Mouse (Mus musculus) megakaryocyte-erythroid progenitor cell, adult 5-6 weeks (primary cell): ENCODE results near the gene Cldn12. TPM values are rescaled to one million over a fixed set of nuclear protein-coding genes. Genes with fewer than 3 reads are reported as not detected.

Experiments
- ATAC-seq: replicated peaks from 2 replicates; pipeline ENCODE4 v1.8.0; 2016; ENCODE audit warnings: mild to moderate bottlenecking, inconsistent platforms; ENCODE audit not compliant: severe bottlenecking, poor library complexity, low FRiP score, low TSS enrichment
- total RNA-seq, 2 experiments: library from RNA; stranded (forward) in 1 of 2; stranded (reverse) in 1 of 2; fragments of 200-1000, 215-1000 nt in 1 of 2; fragments of >200 nt in 1 of 2; fragmentation: Nextera tagmentation in 1 of 2; gene quantifications; 2 replicates each; pipeline ENCODE4 v1.2.3; 2014 to 2017

The Cldn12 gene
- total RNA-seq, 2 experiments from 2014 or later = 1.6 to 2.0 TPM

DNA sequence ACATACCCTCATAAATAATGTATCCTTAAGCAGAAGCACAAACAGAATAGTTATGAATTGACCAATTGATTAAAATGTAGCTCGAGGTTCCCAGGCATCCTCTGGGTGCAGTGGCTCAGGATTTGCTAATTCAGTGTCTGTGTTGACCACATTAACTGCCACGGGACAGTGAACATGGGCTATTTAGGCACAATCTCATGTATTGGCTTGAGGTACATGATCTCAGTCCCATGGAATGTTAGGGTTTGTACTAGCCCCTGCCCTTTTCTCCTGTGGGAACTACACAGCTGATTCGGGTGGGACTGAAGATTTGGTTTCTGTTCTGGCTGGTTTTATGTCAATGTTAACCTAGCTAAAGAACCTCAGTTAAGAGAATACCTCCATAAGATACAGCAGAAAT lies 18.4 kb downstream of the Cldn12 start:
- ATAC-seq = no peak

DNA sequence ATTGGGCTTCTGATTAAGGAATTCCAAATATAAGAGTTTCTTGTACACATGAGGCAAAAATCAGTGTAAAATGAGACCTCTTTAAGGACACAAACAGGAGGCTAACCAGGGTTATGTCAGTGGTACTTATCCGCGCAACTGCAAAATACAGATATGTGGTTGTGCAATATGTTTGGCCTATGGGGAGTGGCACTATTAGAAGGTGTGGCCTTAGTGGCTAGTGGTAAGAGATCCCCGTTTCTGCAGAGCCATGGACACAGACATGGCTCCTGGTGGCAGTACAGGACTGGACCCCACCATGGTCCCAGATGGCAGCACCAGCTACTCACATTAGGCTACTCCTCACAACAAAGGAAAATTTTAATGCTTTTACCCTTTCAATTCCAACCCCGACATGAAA lies 19.7 kb downstream of the Cldn12 start:
- no peak for ATAC-seq

DNA sequence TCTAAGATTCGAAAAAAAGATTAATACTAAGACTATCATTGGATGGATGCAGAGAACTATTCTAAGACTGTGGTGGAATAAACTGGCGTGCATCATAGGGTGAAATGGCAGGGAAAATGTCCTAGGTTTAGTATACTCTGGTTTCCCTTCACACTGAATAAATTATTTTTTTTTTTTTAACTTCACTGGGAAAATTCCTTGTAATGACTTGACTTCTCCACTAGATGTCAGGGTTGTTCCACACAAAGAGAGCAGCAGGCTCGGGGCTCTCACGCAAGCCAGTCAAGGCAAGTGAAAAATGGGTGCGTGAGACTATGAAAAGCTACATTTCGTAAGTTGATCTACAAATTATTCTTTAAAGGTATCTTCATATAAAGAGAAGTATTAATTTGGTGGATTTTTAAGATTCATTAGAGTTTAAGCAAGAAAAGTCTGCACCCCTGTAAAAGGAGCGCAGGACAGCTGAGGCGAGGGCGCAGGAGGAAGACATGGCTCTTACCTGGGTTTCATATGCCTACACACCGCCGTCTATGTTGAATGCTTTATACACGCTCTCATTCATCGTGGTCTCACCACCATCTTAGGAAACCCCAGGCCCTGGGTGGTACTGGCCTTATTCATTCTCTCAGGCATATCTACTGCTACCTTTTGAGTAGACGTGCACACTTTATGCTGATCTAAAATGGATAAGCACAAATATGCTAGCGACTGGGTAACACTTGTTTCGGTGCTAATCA lies 20.3 kb downstream of the Cldn12 start:
- ATAC-seq = peak; percentile 68

DNA sequence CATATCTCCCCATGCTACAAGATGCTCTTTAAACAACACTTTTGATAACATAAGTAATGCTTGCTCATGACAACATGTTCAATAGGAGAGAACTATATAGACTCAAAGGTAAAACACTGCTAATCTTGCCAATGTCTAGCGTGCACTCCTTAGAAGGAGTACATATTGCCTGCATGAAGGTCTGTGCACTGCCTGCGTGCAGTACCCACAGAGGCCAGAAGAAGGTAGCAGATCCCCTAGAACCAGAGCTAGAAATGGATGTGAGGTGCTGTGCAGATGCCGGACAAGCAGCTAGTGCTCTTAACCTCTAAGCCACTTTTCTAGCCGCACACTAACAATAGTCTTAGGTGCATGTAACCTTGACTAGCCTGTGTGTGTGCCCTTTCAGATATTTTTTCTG lies 22.6 kb downstream of the Cldn12 start:
- peak; percentile 56; the same call in 1 of the 2 replicates for ATAC-seq

DNA sequence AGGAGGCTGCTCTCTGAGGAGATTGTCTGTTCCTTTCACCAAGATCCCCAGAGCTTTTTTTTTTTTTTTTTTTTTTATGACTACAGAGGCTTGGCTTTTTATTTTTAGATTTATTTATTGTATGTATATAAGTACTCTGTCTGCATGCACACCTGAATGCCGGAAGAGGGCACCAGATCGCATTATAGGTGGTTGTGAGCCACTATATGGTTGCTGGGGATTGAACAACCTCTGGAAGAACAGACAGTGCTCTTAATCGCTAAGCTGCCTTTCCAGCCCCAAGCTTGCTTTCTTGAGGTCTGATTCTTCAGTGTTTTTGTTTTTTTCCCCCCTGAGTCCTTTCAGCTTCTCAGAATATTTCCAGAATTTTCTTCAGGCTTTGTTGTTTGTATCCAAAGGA lies 28.7 kb downstream of the Cldn12 start:
- ATAC-seq = no peak

DNA sequence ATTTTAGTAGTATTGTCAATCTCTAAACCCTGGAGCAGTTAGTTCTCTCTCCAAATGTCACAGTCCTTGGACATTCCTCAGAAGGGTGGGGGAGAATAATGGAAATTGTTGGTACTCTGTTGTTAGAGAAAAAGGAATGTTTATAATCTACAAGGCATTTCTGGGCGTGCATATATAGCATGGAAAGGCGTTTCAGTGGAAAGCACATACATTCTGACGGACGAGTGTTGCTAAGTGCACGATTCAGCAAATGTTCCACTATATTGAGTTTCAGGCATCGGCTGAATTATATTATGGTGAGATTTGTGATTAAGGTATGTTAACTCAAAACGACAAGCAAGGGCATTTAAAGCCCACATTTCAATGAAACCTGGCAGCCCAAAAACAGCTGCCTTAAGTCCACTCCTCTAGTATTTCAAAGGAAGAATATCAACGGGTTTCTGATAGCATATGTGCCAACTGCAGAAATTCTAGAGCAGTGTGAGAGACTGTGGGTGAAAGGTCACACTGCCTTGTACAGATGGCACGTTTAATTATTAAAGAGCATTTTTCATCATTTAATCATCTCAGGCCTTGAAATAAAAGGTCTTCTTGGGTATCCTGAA lies 31.4 kb downstream of the Cldn12 start:
- ATAC-seq = no peak

DNA sequence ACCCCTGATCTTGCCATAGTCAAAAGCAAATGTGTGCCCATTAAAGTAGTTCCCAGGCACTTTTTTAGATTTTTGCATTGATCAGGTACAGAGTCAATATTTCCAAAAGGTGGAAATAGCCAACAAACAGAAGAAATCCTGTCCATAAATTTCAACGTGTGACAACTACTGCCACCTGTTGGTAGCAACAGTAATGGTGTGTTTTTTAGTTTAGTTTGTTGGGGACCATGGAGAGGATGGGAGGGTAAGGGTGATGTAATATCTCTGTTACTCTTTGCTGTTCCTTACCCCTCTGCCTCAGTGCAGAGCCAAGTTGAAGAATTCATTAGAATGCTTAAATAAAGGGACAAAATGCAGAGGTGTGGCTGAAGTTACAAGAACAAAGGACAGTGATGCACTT lies 33.1 kb downstream of the Cldn12 start:
- ATAC-seq = peak; percentile 55; the same call in 1 of the 2 replicates

DNA sequence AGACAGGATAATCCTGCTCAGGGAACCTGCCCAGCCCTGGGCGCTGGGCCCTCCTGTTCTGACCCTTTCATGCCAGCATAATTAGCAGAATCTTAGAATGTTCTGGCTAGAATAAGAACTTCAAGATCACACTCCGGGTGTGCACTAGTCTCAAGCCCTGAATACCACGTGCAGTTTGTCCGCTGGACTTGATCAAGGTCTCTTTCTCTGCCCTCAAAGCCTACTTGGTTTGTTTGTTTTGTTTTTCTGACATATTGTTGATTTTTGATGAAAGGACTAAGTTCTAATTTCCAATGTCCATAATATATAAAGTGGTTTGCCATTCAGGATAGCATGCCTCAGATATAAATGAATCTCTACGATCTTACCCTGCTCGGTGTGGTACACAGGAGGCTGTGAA lies 35.7 kb downstream of the Cldn12 start, which contains the start of gene 1700015F17Rik:
TSS of gene 1700015F17Rik (minus strand) at position 101 of the 400 bp plus-strand sequence.
- ATAC-seq = no peak

DNA sequence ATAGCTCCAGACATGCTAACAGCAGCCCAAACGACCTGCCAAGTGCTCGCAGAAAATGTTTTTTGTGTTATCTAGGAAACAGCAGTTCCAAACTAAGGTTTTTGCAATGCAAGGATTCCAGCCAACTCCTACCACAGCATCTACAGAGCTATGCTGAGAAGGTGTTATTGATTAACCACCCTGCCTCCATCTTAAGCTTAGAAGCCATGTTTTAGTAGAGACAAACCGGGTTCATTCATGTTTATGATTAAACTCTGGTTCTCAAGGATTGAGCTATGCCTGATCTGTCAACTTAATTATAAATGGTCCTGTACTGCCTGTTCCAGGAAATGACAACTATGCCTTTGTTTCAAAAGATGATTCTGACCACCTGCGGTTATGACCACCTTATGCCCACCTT lies 38.6 kb downstream of the Cldn12 start:
- ATAC-seq = no peak

DNA sequence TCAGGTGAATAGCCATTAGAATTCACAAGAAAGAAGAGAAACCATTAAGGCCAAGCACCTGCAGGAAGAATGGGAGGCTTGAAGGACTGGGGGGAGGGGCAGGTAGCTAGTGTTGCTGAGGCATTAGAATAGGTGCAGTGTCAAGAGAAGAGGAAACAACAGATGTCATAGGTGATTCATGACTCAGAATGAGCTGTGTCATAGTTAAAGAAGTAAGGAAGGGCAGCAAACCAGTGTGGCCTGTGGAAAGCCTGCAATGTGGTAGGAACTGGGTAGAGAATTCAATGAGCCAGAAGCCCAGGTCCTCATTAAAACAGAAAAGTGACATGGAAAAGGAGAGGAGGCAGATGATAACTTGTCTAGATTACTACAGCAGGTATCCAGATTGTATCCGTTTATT lies 49.5 kb downstream of the Cldn12 start:
- ATAC-seq = no peak

Other genes with a start within 250 kb of the Cldn12 start
- 0.11 TPM in 1 of 2 replicates, not detected in the other for gene Cdk14, start 94.6 kb downstream of the Cldn12 start, total RNA-seq (2014; fragmentation: Nextera tagmentation)
- 0.23 and 0.57 TPM in 2 replicates for gene Cdk14, start 94.6 kb downstream of the Cldn12 start, total RNA-seq (2017)
- gene 1700015F17Rik, start 35.8 kb downstream of the Cldn12 start, total RNA-seq (2014; fragmentation: Nextera tagmentation) = not detected in 2 replicates
- gene 1700015F17Rik, start 35.8 kb downstream of the Cldn12 start, total RNA-seq (2017) = not detected in 2 replicates
- gene Gtpbp10, start 44.6 kb upstream of the Cldn12 start, total RNA-seq (2014; fragmentation: Nextera tagmentation) = 23.4 and 29.9 TPM in 2 replicates
- 28.9 and 49.6 TPM in 2 replicates for gene Gtpbp10, start 44.6 kb upstream of the Cldn12 start, total RNA-seq (2017)
- not detected in 2 replicates for gene Gm8773, start 58.8 kb upstream of the Cldn12 start, total RNA-seq (2014; fragmentation: Nextera tagmentation)
- gene Gm8773, start 58.8 kb upstream of the Cldn12 start, total RNA-seq (2017) = not detected in 2 replicates
- gene Cfap69, start 149.3 kb upstream of the Cldn12 start, total RNA-seq (2014; fragmentation: Nextera tagmentation) = not detected in 2 replicates
- not detected in 2 replicates for gene Cfap69, start 149.3 kb upstream of the Cldn12 start, total RNA-seq (2017)
- not detected in 2 replicates for gene Steap2, start 179.6 kb upstream of the Cldn12 start, total RNA-seq (2014; fragmentation: Nextera tagmentation)
- not detected in 2 replicates for gene Steap2, start 179.6 kb upstream of the Cldn12 start, total RNA-seq (2017)
- not detected in 2 replicates for gene Steap1, start 234.4 kb upstream of the Cldn12 start, total RNA-seq (2014; fragmentation: Nextera tagmentation)
- not detected in 2 replicates for gene Steap1, start 234.4 kb upstream of the Cldn12 start, total RNA-seq (2017)